Mouse (Mus musculus) midbrain, postnatal 0 days (tissue): ENCODE results near the gene Kalrn. TPM values are rescaled to one million over a fixed set of nuclear protein-coding genes. Genes with fewer than 3 reads are reported as not detected.
A peak's percentile ranks its signal among the peaks of the same experiment; 100 is the strongest.

ENCODE experiments used
- ATAC-seq: fragments of 200-750 bp; cut with Nextera tagmentation; 2 replicates; pipeline ENCODE4 v1.8.0; 2017; ENCODE audit warnings: moderate number of reproducible peaks, mild to moderate bottlenecking, moderate TSS enrichment, moderate library complexity; ENCODE audit not compliant: low FRiP score
- DNase-seq: peaks from one replicate; pipeline ENCODE4 v3.0.0-alpha.2; 2015; ENCODE audit warnings: low spot score
- H3K27ac ChIP-seq: fragments of 300-500 bp; sonication (generic); 2 replicates; pipeline ENCODE4 v1.5.1; 2014; ENCODE audit warnings: low read depth, mild to moderate bottlenecking, low read length, mixed read lengths
- H3K27me3 ChIP-seq: fragments of 300-500 bp; sonication (generic); 2 replicates; pipeline ENCODE4 v1.6.1; 2014; ENCODE audit warnings: low read length, control low read depth, mixed read lengths; ENCODE audit not compliant: insufficient read depth
- H3K36me3 ChIP-seq: fragments of 300-500 bp; sonication (generic); 2 replicates; pipeline ENCODE4 v1.6.1; 2014; ENCODE audit warnings: low read length, control low read depth, mixed read lengths; ENCODE audit not compliant: insufficient read depth
- H3K4me1 ChIP-seq: fragments of 300-500 bp; sonication (generic); 2 replicates; pipeline ENCODE4 v1.6.1; 2014; ENCODE audit warnings: mild to moderate bottlenecking, control low read depth, antibody characterized with exemption, low read length, mixed read lengths; ENCODE audit not compliant: insufficient read depth
- H3K4me2 ChIP-seq: fragments of 300-500 bp; sonication (generic); 2 replicates; pipeline ENCODE4 v1.6.1; 2014; ENCODE audit warnings: low read depth, mild to moderate bottlenecking, low read length, mixed read lengths; ENCODE audit not compliant: poor library complexity, severe bottlenecking
- H3K4me3 ChIP-seq: fragments of 300-500 bp; sonication (generic); 2 replicates; pipeline ENCODE4 v1.5.1; 2014; ENCODE audit warnings: low read depth, mild to moderate bottlenecking, low read length, moderate library complexity
- H3K9ac ChIP-seq: fragments of 300-500 bp; sonication (generic); replicated peaks from 2 replicates; pipeline ENCODE4 v1.6.1; 2014; ENCODE audit warnings: mild to moderate bottlenecking, low read length, moderate library complexity, mixed read lengths; ENCODE audit not compliant: poor library complexity, severe bottlenecking
- H3K9me3 ChIP-seq: fragments of 300-500 bp; sonication (generic); 2 replicates; pipeline ENCODE4 v1.6.1; 2016; ENCODE audit warnings: low read length, control low read depth
- CTCF ChIP-seq: IDR thresholded peaks from 2 replicates; pipeline ENCODE4 v1.5.1; 2016; ENCODE audit warnings: antibody characterized with exemption, mild to moderate bottlenecking
- WGBS: fragments of 180-500 bp; shearing (Covaris S2); extraction: QIAGEN DNeasy Blood & Tissue Kit; methylation state at CpG from one replicate; pipeline ENCODE4 v1.1.7; 2014; 5-methylcytosine and 5-hydroxymethylcytosine counted together
- polyA plus RNA-seq: library from polyadenylated mRNA; unstranded; fragments of >200 nt; fragmentation: Nextera tagmentation; extraction: Ambion mirVana; gene quantifications from 2 replicates; pipeline ENCODE4 v1.2.1, GENCODE M21; 2015
- total RNA-seq: library from RNA; depleted of rRNA; stranded (reverse); fragments of >200 nt; gene quantifications from 2 replicates; pipeline ENCODE4 v1.2.3, GENCODE M21; 2014

Gene Kalrn
- total and polyA plus RNA-seq, 2 experiments from 2014 or later, result 23.6 to 128 TPM

GRCm38 (mm10) chr16:34376166-34376857 is 197.0 kb downstream of the Kalrn start:
- Histone ChIP-seq H3K4me2 (no peak overlapping the region), H3K36me3 (no peaks in the 10 kb centered on the region), H3K27ac (no peak overlapping the region), H3K9ac (no peak overlapping the region), H3K4me3 (no peak overlapping the region), H3K4me1 (no peaks in the 10 kb centered on the region), H3K9me3 (no peaks in the 10 kb centered on the region), H3K27me3 (no peaks in the 10 kb centered on the region)
- 81% methylated on average over 12 of the region's 12 CpGs for WGBS
- ATAC-seq (no peak), DNase-seq (no peak)
- TF ChIP-seq CTCF, result no peak

DNA sequence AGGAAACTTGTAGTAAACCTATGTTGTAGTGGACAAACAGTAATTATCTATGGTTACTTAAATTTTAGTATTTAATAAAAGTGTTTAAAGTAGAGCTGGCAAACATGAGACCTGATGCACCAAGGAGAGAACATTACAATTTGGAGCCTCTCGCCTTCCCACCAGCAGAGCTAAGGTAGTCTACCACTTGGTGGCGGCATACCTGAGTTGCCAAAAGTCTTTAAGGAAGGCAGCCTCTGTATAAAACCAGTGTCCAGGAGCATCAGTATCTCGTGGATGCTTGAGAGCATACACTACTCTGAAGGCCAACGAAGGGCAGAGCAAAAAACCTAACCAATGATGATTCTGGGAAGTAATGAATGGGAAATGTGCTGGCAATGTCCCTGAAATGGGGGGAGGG is 199.8 kb downstream of the Kalrn start:
- no peaks in the 10 kb centered on the region for H3K27me3 ChIP-seq
- H3K27ac ChIP-seq, result no peak overlapping the region
- H3K4me2 ChIP-seq, result no peak overlapping the region
- no peaks in the 10 kb centered on the region for H3K9me3 ChIP-seq
- ATAC-seq, result no peak
- peak; percentile 44 for TF ChIP-seq CTCF
- no peaks in the 10 kb centered on the region for H3K4me1 ChIP-seq
- H3K9ac ChIP-seq, result no peak overlapping the region
- DNase-seq, result no peak
- WGBS, result 60% methylated on average over 4 of the region's 4 CpGs
- H3K36me3 ChIP-seq, result no peaks in the 10 kb centered on the region
- no peak overlapping the region for H3K4me3 ChIP-seq

- H3K4me1 ChIP-seq, result no peaks in the 10 kb centered on the region
- H3K27me3 ChIP-seq, result no peaks in the 10 kb centered on the region
- DNase-seq, result no peak
- H3K36me3 ChIP-seq, result no peaks in the 10 kb centered on the region
- H3K9ac ChIP-seq, result no peak overlapping the region
- no peak for ATAC-seq
- 72% methylated on average over 15 of the region's 15 CpGs for WGBS
- H3K9me3 ChIP-seq, result no peaks in the 10 kb centered on the region
- TF ChIP-seq CTCF, result no peak
- no peak overlapping the region for H3K4me3 ChIP-seq
- no peak overlapping the region for H3K4me2 ChIP-seq
- H3K27ac ChIP-seq, result no peak overlapping the region
Measured at GRCm38 (mm10) chr16:34372103-34372741, 201.1 kb downstream of the Kalrn start.

DNA sequence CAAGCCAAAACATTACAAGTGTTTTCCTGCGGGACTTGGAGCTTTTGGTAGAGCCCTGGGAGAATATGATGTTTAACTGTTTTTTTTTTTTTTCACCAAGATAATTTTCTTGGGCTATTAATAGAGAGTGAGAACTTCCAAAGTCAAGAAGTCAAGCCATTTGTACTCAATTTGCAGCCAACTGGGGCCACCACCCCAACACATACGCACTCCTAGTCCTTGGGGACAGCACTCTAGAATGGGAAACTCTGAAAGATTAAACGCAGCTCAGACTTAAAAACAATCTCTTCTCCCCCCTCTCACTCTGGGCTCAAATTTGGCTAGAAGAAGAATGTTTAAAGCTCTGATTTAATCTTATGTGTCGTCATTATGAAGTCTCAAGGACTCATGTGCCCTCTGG is 214.1 kb downstream of the Kalrn start:
- no peaks in the 10 kb centered on the region for H3K9me3 ChIP-seq
- no peak overlapping the region for H3K4me2 ChIP-seq
- no peak for TF ChIP-seq CTCF
- ATAC-seq, result no peak
- no peak overlapping the region for H3K4me3 ChIP-seq
- no peaks in the 10 kb centered on the region for H3K27me3 ChIP-seq
- H3K9ac ChIP-seq, result no peak overlapping the region
- 0 out of 2 replicates have a peak, but pooled peaks cover 3% of the 10 kb centered on the region for H3K36me3 ChIP-seq
- no peak overlapping the region for H3K27ac ChIP-seq
- H3K4me1 ChIP-seq, result no peaks in the 10 kb centered on the region; the same call in 1 of the 2 replicates
- no peak for DNase-seq
- WGBS, result 81% methylated on average over 4 of the region's 4 CpGs

GRCm38 (mm10) chr16:34355547-34355946 is 217.8 kb downstream of the Kalrn start:
- Histone ChIP-seq H3K36me3 (0 out of 2 replicates have a peak, but pooled peaks cover 3% of the 10 kb centered on the region), H3K4me3 (no peak overlapping the region), H3K27me3 (no peaks in the 10 kb centered on the region), H3K27ac (no peak overlapping the region), H3K4me1 (no peaks in the 10 kb centered on the region), H3K9ac (no peak overlapping the region), H3K4me2 (no peak overlapping the region), H3K9me3 (no peaks in the 10 kb centered on the region)
- DNase-seq, result no peak
- no peak for ATAC-seq
- 84% methylated on average over 3 of the region's 3 CpGs for WGBS
- no peak for TF ChIP-seq CTCF

DNA sequence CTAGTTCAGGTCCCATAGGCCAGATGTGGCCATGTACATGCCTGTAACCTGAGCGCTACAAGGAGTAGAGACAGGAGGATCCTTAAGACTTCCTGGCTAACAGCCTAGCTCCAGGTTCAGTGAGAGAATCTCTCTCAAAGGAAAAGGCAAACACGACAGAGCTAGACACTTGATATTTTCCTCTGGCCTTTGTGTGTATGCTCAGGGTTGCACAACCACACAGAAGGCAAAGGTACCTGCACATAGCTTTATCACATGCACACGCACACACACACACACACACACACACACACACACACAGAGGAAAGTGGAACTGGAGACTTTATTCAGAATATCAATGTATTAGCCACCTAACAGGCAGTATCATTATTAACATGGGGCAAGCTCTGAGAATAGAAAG is 219.3 kb downstream of the Kalrn start:
- no peak overlapping the region for H3K9ac ChIP-seq
- 0 out of 2 replicates have a peak, but pooled peaks cover 3% of the 10 kb centered on the region for H3K36me3 ChIP-seq
- H3K4me3 ChIP-seq, result no peak overlapping the region
- TF ChIP-seq CTCF, result no peak
- no peaks in the 10 kb centered on the region for H3K27me3 ChIP-seq
- H3K4me1 ChIP-seq, result no peaks in the 10 kb centered on the region
- H3K9me3 ChIP-seq, result no peaks in the 10 kb centered on the region
- ATAC-seq (no peak), DNase-seq (no peak)
- 85% methylated on average over 3 of the region's 3 CpGs for WGBS
- no peak overlapping the region for H3K4me2 ChIP-seq
- no peak overlapping the region for H3K27ac ChIP-seq
